Mouse (Mus musculus) fibroblast of lung, adult 2 months (primary cell): Measurements from ENCODE around the gene Rasa4.
"Not testable (repeated sequence)": the region's sequence is repeated elsewhere in the genome, so short reads cannot be mapped to it uniquely, and the experiment has no call there.

Experiments used
- DNase-seq: peaks from one replicate; pipeline ENCODE4 v3.0.0-alpha.2; 2011; ENCODE audit warnings: low read depth

Rasa4 gene

GRCm38 (mm10) chr5:136113546-136113945 lies 29.8 kb downstream of the Rasa4 start:
- DNase-seq = not testable (repeated sequence)

- DNase-seq = peak; percentile 90
Measured at GRCm38 (mm10) chr5:136115891-136116783, 32.4 kb downstream of the Rasa4 start, which contains the start of gene Polr2j. Gene Polr2j (plus strand): TSS chr5:136116631.

GRCm38 (mm10) chr5:136116784-136117112 lies 33.0 kb downstream of the Rasa4 start:
- no peak for DNase-seq

GRCm38 (mm10) chr5:136122165-136122564 lies 38.4 kb downstream of the Rasa4 start:
- DNase-seq = no peak

GRCm38 (mm10) chr5:136135571-136136291 lies 52.0 kb downstream of the Rasa4 start, which contains the start of the genes Lrwd1 and Alkbh4:
Gene Lrwd1 (minus strand): TSS chr5:136136074.
Gene Alkbh4 (plus strand): TSS chr5:136136146.
- peak; percentile 93 for DNase-seq

GRCm38 (mm10) chr5:136136292-136136990 lies 52.7 kb downstream of the Rasa4 start:
- no peak for DNase-seq

- peak; percentile 9 for DNase-seq
Measured at GRCm38 (mm10) chr5:136137658-136138274, 54.0 kb downstream of the Rasa4 start.

- no peak for DNase-seq
Measured at GRCm38 (mm10) chr5:136139393-136139792, 55.7 kb downstream of the Rasa4 start.

GRCm38 (mm10) chr5:136140057-136140482 lies 56.4 kb downstream of the Rasa4 start:
- DNase-seq = no peak

- no peak for DNase-seq
Measured at GRCm38 (mm10) chr5:136142746-136143145, 59.0 kb downstream of the Rasa4 start.

- DNase-seq = peak; percentile 49
Measured at GRCm38 (mm10) chr5:136143161-136143755, 59.5 kb downstream of the Rasa4 start.

- DNase-seq = no peak
Measured at GRCm38 (mm10) chr5:136144606-136145430, 61.1 kb downstream of the Rasa4 start.

GRCm38 (mm10) chr5:136146936-136147335 lies 63.2 kb downstream of the Rasa4 start:
- DNase-seq = no peak

GRCm38 (mm10) chr5:136147704-136148103 lies 64.0 kb downstream of the Rasa4 start:
- DNase-seq = no peak

GRCm38 (mm10) chr5:136149134-136149576 lies 65.4 kb downstream of the Rasa4 start:
- not testable (repeated sequence) for DNase-seq

- no peak for DNase-seq
Measured at GRCm38 (mm10) chr5:136152365-136152764, 68.6 kb downstream of the Rasa4 start.

GRCm38 (mm10) chr5:136155399-136155798 lies 71.7 kb downstream of the Rasa4 start:
- DNase-seq = no peak

GRCm38 (mm10) chr5:136160084-136160483 lies 76.4 kb downstream of the Rasa4 start:
- not testable (repeated sequence) for DNase-seq
